Mouse (Mus musculus): ENCODE results near the gene Tex38. TPM values are rescaled to one million over a fixed set of nuclear protein-coding genes. Genes with fewer than 3 reads are reported as not detected.

The Tex38 gene
- not detected for total RNA-seq (2021)
- long read RNA-seq, result 0 reads

GRCm38 (mm10) chr4:115780918-115781317 is at the start of gene Tex38:
TSS of gene Tex38 (minus strand) at chr4:115781018.
- no peak for DNase-seq (ENCODE audit: low spot score in 2 of 2)

- no peak for DNase-seq (ENCODE audit: low spot score in 2 of 2)
These were observed 49.7 kb upstream of the Tex38 start for GRCm38 (mm10) chr4:115830491-115830890.

- no peak for DNase-seq (ENCODE audit: low spot score in 2 of 2)
These were observed 47.7 kb upstream of the Tex38 start for GRCm38 (mm10) chr4:115828572-115828902.

- peak; percentile 32 to 53 for DNase-seq (ENCODE audit: low spot score in 2 of 2)
These were observed 47.2 kb upstream of the Tex38 start, which contains the start of gene Mob3c for GRCm38 (mm10) chr4:115827888-115828571. TSS of gene Mob3c (plus strand) at chr4:115828092.

GRCm38 (mm10) chr4:115827535-115827887 is 46.7 kb upstream of the Tex38 start:
- no peak for DNase-seq (ENCODE audit: low spot score in 2 of 2)

GRCm38 (mm10) chr4:115827066-115827465 is 46.2 kb upstream of the Tex38 start:
- DNase-seq (ENCODE audit: low spot score in 2 of 2), result no peak

- no peak for DNase-seq (ENCODE audit: low spot score in 2 of 2)
These were observed 44.5 kb upstream of the Tex38 start for GRCm38 (mm10) chr4:115825271-115825670.

GRCm38 (mm10) chr4:115824178-115824577 is 43.4 kb upstream of the Tex38 start:
- DNase-seq (ENCODE audit: low spot score in 2 of 2), result no peak

- DNase-seq (ENCODE audit: low spot score in 2 of 2), result no peak
These were observed 41.1 kb upstream of the Tex38 start for GRCm38 (mm10) chr4:115821928-115822327.

- DNase-seq (ENCODE audit: low spot score in 2 of 2), result no peak
These were observed 40.6 kb upstream of the Tex38 start for GRCm38 (mm10) chr4:115821431-115821830.

- no peak for DNase-seq (ENCODE audit: low spot score in 2 of 2)
These were observed 40.1 kb upstream of the Tex38 start for GRCm38 (mm10) chr4:115820944-115821343.

- DNase-seq (ENCODE audit: low spot score in 2 of 2), result no peak
These were observed 39.4 kb upstream of the Tex38 start for GRCm38 (mm10) chr4:115820199-115820598.

- DNase-seq (ENCODE audit: low spot score in 2 of 2), result no peak
These were observed 34.8 kb upstream of the Tex38 start for GRCm38 (mm10) chr4:115815606-115816005.

GRCm38 (mm10) chr4:115812326-115812725 is 31.5 kb upstream of the Tex38 start:
- no peak for DNase-seq (ENCODE audit: low spot score in 2 of 2)

GRCm38 (mm10) chr4:115799981-115800380 is 19.2 kb upstream of the Tex38 start:
- DNase-seq (ENCODE audit: low spot score in 2 of 2), result no peak

- DNase-seq (ENCODE audit: low spot score in 2 of 2), result no peak
These were observed 14.5 kb upstream of the Tex38 start for GRCm38 (mm10) chr4:115795360-115795759.

GRCm38 (mm10) chr4:115790864-115791263 is 10.0 kb upstream of the Tex38 start:
- DNase-seq (ENCODE audit: low spot score in 2 of 2), result peak in 1 of 2 experiments; percentile 19

GRCm38 (mm10) chr4:115785511-115786034 is 4.8 kb upstream of the Tex38 start:
- DNase-seq (ENCODE audit: low spot score in 2 of 2), result no peak

GRCm38 (mm10) chr4:115784769-115785510 is 4.1 kb upstream of the Tex38 start, which contains the start of gene Atpaf1:
TSS of gene Atpaf1 (plus strand) at chr4:115784812.
- peak; percentile 80 to 83 for DNase-seq (ENCODE audit: low spot score in 2 of 2)

GRCm38 (mm10) chr4:115782026-115782805 is 1.4 kb upstream of the Tex38 start:
- no peak for DNase-seq (ENCODE audit: low spot score in 2 of 2)

GRCm38 (mm10) chr4:115780269-115780668 is 549 bp downstream of the Tex38 start:
- peak in 1 of 2 experiments; percentile 20 for DNase-seq (ENCODE audit: low spot score in 2 of 2)

- DNase-seq (ENCODE audit: low spot score in 2 of 2), result no peak
These were observed 3.2 kb downstream of the Tex38 start for GRCm38 (mm10) chr4:115777627-115778026.
